Mouse (Mus musculus): ENCODE results near the gene Plekhd1. TPM values are rescaled to one million over a fixed set of nuclear protein-coding genes. Genes with fewer than 3 reads are reported as not detected.

Plekhd1 gene
- polyA plus RNA-seq, 1 experiment from 2014 or later: 0.63 TPM

- H3K36me3 ChIP-seq: no peaks in the 10 kb centered on the region
- 41% methylated on average over 6 of the region's 6 CpGs for WGBS
- DNase-seq (ENCODE audit: low spot score): no peak
- peaks cover 31% of the 10 kb centered on the region; the same call in 1 of the 2 replicates for H3K27me3 ChIP-seq (ENCODE audit: insufficient read depth, poor library complexity, severe bottlenecking)
- H3K27ac ChIP-seq: peak overlapping the region; percentile 59; the same call in 1 of the 2 replicates
- H3K9me3 ChIP-seq: no peaks in the 10 kb centered on the region
- no peak overlapping the region for H3K4me3 ChIP-seq
- H3K4me1 ChIP-seq: peaks cover 25% of the 10 kb centered on the region
These were observed 23.5 kb downstream of the Plekhd1 start for GRCm38 (mm10) chr12:80715915-80716314.

DNA sequence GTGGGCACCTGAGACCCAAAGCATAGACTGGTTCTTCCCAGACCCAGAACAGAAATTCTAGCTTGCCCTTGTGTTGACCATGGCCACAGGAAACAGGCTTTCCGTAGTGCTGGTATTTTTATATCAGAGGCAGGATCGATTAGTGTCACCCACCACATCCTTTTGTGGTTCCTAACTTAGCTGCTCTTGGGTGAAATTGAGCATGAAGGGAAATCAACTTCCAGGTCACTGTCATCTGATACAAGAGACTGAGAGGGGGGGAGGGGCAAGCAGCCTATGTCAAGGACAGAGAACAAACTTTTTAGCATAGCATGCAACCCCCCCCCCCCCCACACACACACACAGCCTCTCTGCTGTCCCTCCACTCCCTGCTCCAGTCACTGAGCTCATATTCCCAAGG lies 26.8 kb downstream of the Plekhd1 start:
- Histone ChIP-seq H3K9me3 (no peaks in the 10 kb centered on the region), H3K4me1 (peaks cover 25% of the 10 kb centered on the region), H3K36me3 (no peaks in the 10 kb centered on the region), H3K27me3 (ENCODE audit: insufficient read depth, poor library complexity, severe bottlenecking) (peaks cover 38% of the 10 kb centered on the region; the same call in 1 of the 2 replicates), H3K4me3 (no peak overlapping the region), H3K27ac (no peak overlapping the region)
- 69% methylated on average over 2 of the region's 2 CpGs for WGBS
- DNase-seq (ENCODE audit: low spot score): no peak

GRCm38 (mm10) chr12:80720507-80720906 lies 28.1 kb downstream of the Plekhd1 start:
- peaks cover 38% of the 10 kb centered on the region for H3K27me3 ChIP-seq (ENCODE audit: insufficient read depth, poor library complexity, severe bottlenecking)
- no peak overlapping the region for H3K4me3 ChIP-seq
- no peak for DNase-seq (ENCODE audit: low spot score)
- WGBS: 83% methylated on average over 12 of the region's 12 CpGs
- no peaks in the 10 kb centered on the region for H3K9me3 ChIP-seq
- no peaks in the 10 kb centered on the region for H3K36me3 ChIP-seq
- H3K4me1 ChIP-seq: peaks cover 17% of the 10 kb centered on the region
- no peak overlapping the region for H3K27ac ChIP-seq

DNA sequence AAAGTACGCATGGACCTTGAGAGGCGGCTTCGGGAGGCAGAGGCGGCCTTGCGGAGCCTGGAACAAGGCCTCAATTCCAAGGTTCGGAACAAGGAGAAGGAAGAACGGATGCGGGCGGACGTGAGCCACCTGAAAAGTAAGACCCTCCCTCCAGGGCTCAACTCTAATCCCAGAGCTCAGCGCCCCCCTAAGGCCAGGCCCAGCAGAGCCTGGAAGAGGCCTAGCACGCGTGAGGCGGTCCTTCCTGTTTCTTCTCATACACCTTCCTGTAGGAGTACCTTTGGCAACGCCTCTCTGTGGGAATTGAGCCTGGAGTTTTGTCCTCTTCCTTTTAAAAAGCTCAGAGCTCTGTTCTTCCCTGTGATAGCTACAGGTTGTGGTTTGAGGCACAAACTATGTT lies 29.1 kb downstream of the Plekhd1 start:
- DNase-seq (ENCODE audit: low spot score): no peak
- 74% methylated on average over 15 of the region's 15 CpGs for WGBS
- no peak overlapping the region for H3K4me3 ChIP-seq
- no peak overlapping the region for H3K27ac ChIP-seq
- H3K36me3 ChIP-seq: no peaks in the 10 kb centered on the region
- no peaks in the 10 kb centered on the region for H3K9me3 ChIP-seq
- H3K4me1 ChIP-seq: peaks cover 7% of the 10 kb centered on the region; the same call in 1 of the 2 replicates
- H3K27me3 ChIP-seq (ENCODE audit: insufficient read depth, poor library complexity, severe bottlenecking): peaks cover 45% of the 10 kb centered on the region

- no peak overlapping the region for H3K4me3 ChIP-seq
- H3K36me3 ChIP-seq: no peaks in the 10 kb centered on the region
- WGBS: 31% methylated on average over 10 of the region's 10 CpGs
- H3K4me1 ChIP-seq: no peaks in the 10 kb centered on the region
- no peaks in the 10 kb centered on the region for H3K9me3 ChIP-seq
- peak; percentile 86 for DNase-seq (ENCODE audit: low spot score)
- H3K27me3 ChIP-seq (ENCODE audit: insufficient read depth, poor library complexity, severe bottlenecking): peaks cover 26% of the 10 kb centered on the region; the same call in 1 of the 2 replicates
- H3K27ac ChIP-seq: no peak overlapping the region
These were observed 32.6 kb downstream of the Plekhd1 start for GRCm38 (mm10) chr12:80724853-80725559.

GRCm38 (mm10) chr12:80728207-80728606 lies 35.8 kb downstream of the Plekhd1 start:
- H3K36me3 ChIP-seq: no peaks in the 10 kb centered on the region
- no peak for DNase-seq (ENCODE audit: low spot score)
- 15% methylated on average over 1 of the region's 1 CpGs for WGBS
- no peak overlapping the region for H3K4me3 ChIP-seq
- H3K27ac ChIP-seq: no peak overlapping the region
- no peaks in the 10 kb centered on the region for H3K4me1 ChIP-seq
- no peaks in the 10 kb centered on the region for H3K9me3 ChIP-seq
- peaks cover 10% of the 10 kb centered on the region; the same call in 1 of the 2 replicates for H3K27me3 ChIP-seq (ENCODE audit: insufficient read depth, poor library complexity, severe bottlenecking)

DNA sequence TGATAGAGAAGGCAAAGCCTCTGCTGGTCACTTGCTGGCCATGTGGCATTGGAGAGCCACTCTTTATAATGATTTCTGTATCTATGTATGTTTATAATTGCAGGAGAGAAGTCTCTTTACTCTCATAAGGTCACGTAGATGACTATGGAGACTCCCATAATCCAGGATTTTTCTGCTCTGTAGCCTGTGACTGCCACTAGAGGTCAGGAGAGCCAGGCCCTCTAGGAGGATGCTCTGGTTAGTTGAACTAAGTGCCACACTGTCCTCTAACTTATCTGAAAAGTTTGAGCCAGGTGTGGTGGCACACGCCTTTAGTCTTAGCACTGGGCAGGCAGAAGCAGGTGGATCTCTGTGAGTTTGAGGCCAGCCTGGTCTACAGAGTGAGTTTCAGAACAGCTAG lies 36.4 kb downstream of the Plekhd1 start:
- 45% methylated on average over 2 of the region's 2 CpGs for WGBS
- no peak for DNase-seq (ENCODE audit: low spot score)
- no peak overlapping the region for H3K4me3 ChIP-seq

GRCm38 (mm10) chr12:80729758-80730530 lies 37.6 kb downstream of the Plekhd1 start:
- no peak for DNase-seq (ENCODE audit: low spot score)
- H3K9me3 ChIP-seq: no peaks in the 10 kb centered on the region

More for the DNA sequence above, 36.4 kb downstream of the Plekhd1 start:
- H3K4me1 ChIP-seq: no peaks in the 10 kb centered on the region
- H3K36me3 ChIP-seq: no peaks in the 10 kb centered on the region
- peaks cover 8% of the 10 kb centered on the region; the same call in 1 of the 2 replicates for H3K27me3 ChIP-seq (ENCODE audit: insufficient read depth, poor library complexity, severe bottlenecking)
- no peak overlapping the region for H3K27ac ChIP-seq
- H3K9me3 ChIP-seq: no peaks in the 10 kb centered on the region

DNA sequence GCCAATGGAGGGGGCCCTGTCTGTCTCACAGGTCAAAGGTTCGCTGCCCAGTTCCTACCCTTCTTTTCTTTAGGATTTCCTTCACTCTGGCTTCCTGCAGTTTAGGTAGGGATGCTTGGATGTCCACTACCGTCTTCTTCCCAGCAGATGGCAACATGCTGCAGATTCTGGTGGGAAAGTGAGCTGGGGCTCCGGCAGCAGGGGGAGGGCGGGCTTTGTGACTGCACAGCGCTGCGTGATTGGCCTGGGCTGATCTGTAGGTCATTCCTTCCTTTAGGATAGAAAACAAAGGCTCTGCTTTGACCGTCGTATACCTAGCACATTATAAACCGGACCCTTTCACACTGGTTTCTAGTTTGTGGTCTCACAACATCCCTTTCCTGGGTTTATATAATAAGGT lies 38.2 kb downstream of the Plekhd1 start:
- peak; percentile 88 for DNase-seq (ENCODE audit: low spot score)
- Histone ChIP-seq H3K9me3 (no peaks in the 10 kb centered on the region), H3K4me3 (peak overlapping the region; percentile 23; the same call in 1 of the 2 replicates), H3K27me3 (ENCODE audit: insufficient read depth, poor library complexity, severe bottlenecking) (peaks cover 11% of the 10 kb centered on the region; the same call in 1 of the 2 replicates), H3K27ac (no peak overlapping the region), H3K4me1 (no peaks in the 10 kb centered on the region), H3K36me3 (no peaks in the 10 kb centered on the region)
- 5% methylated on average over 9 of the region's 9 CpGs for WGBS

More at GRCm38 (mm10) chr12:80729758-80730530, 37.6 kb downstream of the Plekhd1 start:
- Histone ChIP-seq H3K27ac (no peak overlapping the region), H3K36me3 (no peaks in the 10 kb centered on the region), H3K4me1 (no peaks in the 10 kb centered on the region), H3K27me3 (ENCODE audit: insufficient read depth, poor library complexity, severe bottlenecking) (peaks cover 8% of the 10 kb centered on the region; the same call in 1 of the 2 replicates), H3K4me3 (no peak overlapping the region)
- WGBS: 81% methylated on average over 12 of the region's 12 CpGs

DNA sequence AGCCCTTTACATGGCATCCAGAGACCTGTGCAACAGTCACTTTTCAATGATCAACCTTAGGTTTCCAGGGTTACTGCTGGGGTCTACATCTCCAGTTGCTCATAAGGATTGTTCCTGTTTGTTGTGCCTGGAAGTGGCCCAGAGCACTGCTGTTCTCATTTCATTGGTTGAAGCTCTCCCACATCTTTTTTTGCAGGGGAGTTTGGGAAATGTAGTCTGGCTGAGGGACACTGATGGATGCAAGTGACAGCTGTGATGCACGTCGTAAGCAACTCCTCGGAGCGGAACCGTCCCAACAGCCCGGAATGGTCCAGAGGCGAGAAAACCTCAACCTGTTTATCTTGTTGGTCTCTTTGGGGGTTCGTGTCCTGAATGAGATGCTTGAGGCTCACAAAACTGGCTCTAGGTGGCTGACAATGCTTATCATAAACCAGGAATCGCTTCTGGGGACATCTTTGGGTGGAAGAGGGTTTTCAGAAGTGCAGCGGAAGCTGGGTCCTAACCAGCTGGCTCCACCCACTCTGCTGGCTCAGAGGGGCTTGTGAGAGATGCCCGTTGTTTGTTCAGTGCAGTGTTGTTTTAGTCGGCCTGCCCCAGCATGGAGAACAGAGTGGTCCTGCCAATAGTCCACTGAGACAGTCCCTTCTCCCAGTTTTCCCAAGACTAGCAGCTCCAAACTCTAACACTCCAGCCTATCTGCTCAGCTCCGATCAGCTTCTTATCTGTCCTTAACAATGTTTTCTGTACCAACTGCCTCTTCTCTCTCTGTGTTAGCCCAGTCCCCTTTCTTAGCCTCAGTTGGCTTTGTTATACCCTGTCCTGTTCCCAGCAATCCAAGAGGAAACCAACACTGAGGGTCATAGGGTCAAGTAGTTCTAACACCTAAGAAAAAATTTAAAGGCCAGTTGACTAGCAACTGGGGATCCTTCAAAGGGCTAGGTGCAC lies 42.4 kb downstream of the Plekhd1 start:
- Histone ChIP-seq H3K9me3 (no peaks in the 10 kb centered on the region), H3K4me3 (no peak overlapping the region), H3K36me3 (no peaks in the 10 kb centered on the region), H3K27me3 (ENCODE audit: insufficient read depth, poor library complexity, severe bottlenecking) (peaks cover 43% of the 10 kb centered on the region), H3K4me1 (peaks cover 8% of the 10 kb centered on the region; the same call in 1 of the 2 replicates), H3K27ac (no peak overlapping the region)
- DNase-seq (ENCODE audit: low spot score): no peak
- 54% methylated on average over 13 of the region's 13 CpGs for WGBS

- DNase-seq (ENCODE audit: low spot score): no peak
- Histone ChIP-seq H3K9me3 (no peaks in the 10 kb centered on the region), H3K36me3 (no peaks in the 10 kb centered on the region), H3K27me3 (ENCODE audit: insufficient read depth, poor library complexity, severe bottlenecking) (peaks cover 61% of the 10 kb centered on the region), H3K4me1 (peaks cover 8% of the 10 kb centered on the region; the same call in 1 of the 2 replicates), H3K4me3 (no peak overlapping the region), H3K27ac (no peak overlapping the region)
- WGBS: 41% methylated on average over 13 of the region's 13 CpGs
These were observed 44.3 kb downstream of the Plekhd1 start for GRCm38 (mm10) chr12:80736464-80737282.

GRCm38 (mm10) chr12:80737283-80737600 lies 44.9 kb downstream of the Plekhd1 start:
- Histone ChIP-seq H3K4me1 (peaks cover 8% of the 10 kb centered on the region; the same call in 1 of the 2 replicates), H3K36me3 (no peaks in the 10 kb centered on the region), H3K4me3 (no peak overlapping the region), H3K27me3 (ENCODE audit: insufficient read depth, poor library complexity, severe bottlenecking) (peaks cover 67% of the 10 kb centered on the region), H3K27ac (no peak overlapping the region), H3K9me3 (no peaks in the 10 kb centered on the region)
- 56% methylated on average over 5 of the region's 5 CpGs for WGBS
- no peak for DNase-seq (ENCODE audit: low spot score)

Data from heart, embryonic 10.5 days (tissue).